Mouse (Mus musculus): Measurements from ENCODE around the gene Adarb2. TPM values are rescaled to one million over a fixed set of nuclear protein-coding genes. Genes with fewer than 3 reads are reported as not detected.
"Not testable (repeated sequence)": the region's sequence is repeated elsewhere in the genome, so short reads cannot be mapped to it uniquely, and the experiment has no call there.

Gene Adarb2
- total and polyA plus RNA-seq, 3 experiments = not detected

- no peak for DNase-seq
- TF ChIP-seq POLR2A (IDR thresholded peaks at IDR 0.05; ENCODE audit: insufficient read depth, low read depth, low read length) (no peak), CTCF (IDR thresholded peaks at IDR 0.05) (no peak), EP300 (IDR thresholded peaks at IDR 0.05; ENCODE audit: insufficient read depth, low read depth, low read length) (no peak)
- no peaks in the 10 kb centered on the region for H3K79me2 ChIP-seq (replicated peaks; ENCODE audit: control insufficient read depth, insufficient read depth, low read length)
- no peaks in the 10 kb centered on the region for H3K36me3 ChIP-seq (ENCODE audit: control insufficient read depth, insufficient read depth, low read length)
- WGBS = 85% methylated on average over 7 of the region's 7 CpGs
- no peak overlapping the region for H3K27ac ChIP-seq
- no peaks in the 10 kb centered on the region for H3K27me3 ChIP-seq (ENCODE audit: control insufficient read depth, insufficient read depth, low read length)
- intact Hi-C loops (cut with DNase I) = no loop called here
- H3K4me1 ChIP-seq (ENCODE audit: control insufficient read depth, insufficient read depth, low read length) = no peaks in the 10 kb centered on the region
- no peak overlapping the region for H3K9ac ChIP-seq (ENCODE audit: low read depth, low read length)
- no peak overlapping the region for H3K4me3 ChIP-seq
Measured at GRCm38 (mm10) chr13:8587447-8587846, 384.8 kb downstream of the Adarb2 start.

GRCm38 (mm10) chr13:8590460-8590859 is 387.8 kb downstream of the Adarb2 start:
- WGBS = 69% methylated on average over 3 of the region's 3 CpGs
- TF ChIP-seq POLR2A (IDR thresholded peaks at IDR 0.05; ENCODE audit: insufficient read depth, low read depth, low read length) (no peak), EP300 (IDR thresholded peaks at IDR 0.05; ENCODE audit: insufficient read depth, low read depth, low read length) (no peak), CTCF (IDR thresholded peaks at IDR 0.05) (no peak)

GRCm38 (mm10) chr13:8596977-8597646 is 394.4 kb downstream of the Adarb2 start:
- no peak for TF ChIP-seq EP300 (IDR thresholded peaks at IDR 0.05; ENCODE audit: insufficient read depth, low read depth, low read length)
- TF ChIP-seq CTCF (IDR thresholded peaks at IDR 0.05) = no peak
- Histone ChIP-seq H3K27me3 (ENCODE audit: control insufficient read depth, insufficient read depth, low read length) (no peaks in the 10 kb centered on the region), H3K4me1 (ENCODE audit: control insufficient read depth, insufficient read depth, low read length) (no peaks in the 10 kb centered on the region), H3K79me2 (replicated peaks; ENCODE audit: control insufficient read depth, insufficient read depth, low read length) (no peaks in the 10 kb centered on the region), H3K27ac (no peak overlapping the region), H3K4me3 (no peak overlapping the region), H3K9ac (ENCODE audit: low read depth, low read length) (no peak overlapping the region), H3K36me3 (ENCODE audit: control insufficient read depth, insufficient read depth, low read length) (no peaks in the 10 kb centered on the region)
- WGBS = 64% methylated on average over 4 of the region's 4 CpGs
- intact Hi-C loops (cut with DNase I) = no loop called here
- no peak for DNase-seq

More at GRCm38 (mm10) chr13:8590460-8590859, 387.8 kb downstream of the Adarb2 start:
- no peaks in the 10 kb centered on the region for H3K79me2 ChIP-seq (replicated peaks; ENCODE audit: control insufficient read depth, insufficient read depth, low read length)
- no peak overlapping the region for H3K27ac ChIP-seq
- H3K27me3 ChIP-seq (ENCODE audit: control insufficient read depth, insufficient read depth, low read length) = no peaks in the 10 kb centered on the region
- no peaks in the 10 kb centered on the region for H3K36me3 ChIP-seq (ENCODE audit: control insufficient read depth, insufficient read depth, low read length)
- H3K4me1 ChIP-seq (ENCODE audit: control insufficient read depth, insufficient read depth, low read length) = no peaks in the 10 kb centered on the region
- no peak overlapping the region for H3K4me3 ChIP-seq
- intact Hi-C loops (cut with DNase I) = no loop called here
- DNase-seq = no peak
- H3K9ac ChIP-seq (ENCODE audit: low read depth, low read length) = no peak overlapping the region

- H3K36me3 ChIP-seq (ENCODE audit: control insufficient read depth, insufficient read depth, low read length) = no peaks in the 10 kb centered on the region
- 40% methylated on average over 6 of the region's 6 CpGs for WGBS
- DNase-seq = no peak
- no peaks in the 10 kb centered on the region for H3K79me2 ChIP-seq (replicated peaks; ENCODE audit: control insufficient read depth, insufficient read depth, low read length)
- intact Hi-C loops (cut with DNase I) = no loop called here
- H3K4me3 ChIP-seq = no peak overlapping the region
- no peaks in the 10 kb centered on the region for H3K4me1 ChIP-seq (ENCODE audit: control insufficient read depth, insufficient read depth, low read length)
- no peak overlapping the region for H3K27ac ChIP-seq
- no peaks in the 10 kb centered on the region for H3K27me3 ChIP-seq (ENCODE audit: control insufficient read depth, insufficient read depth, low read length)
- H3K9ac ChIP-seq (ENCODE audit: low read depth, low read length) = no peak overlapping the region
- TF ChIP-seq POLR2A (IDR thresholded peaks at IDR 0.05; ENCODE audit: insufficient read depth, low read depth, low read length) (no peak), CTCF (IDR thresholded peaks at IDR 0.05) (no peak), EP300 (IDR thresholded peaks at IDR 0.05; ENCODE audit: insufficient read depth, low read depth, low read length) (no peak)
Measured at GRCm38 (mm10) chr13:8597647-8598017, 395.0 kb downstream of the Adarb2 start.

GRCm38 (mm10) chr13:8605645-8606044 is 403.0 kb downstream of the Adarb2 start:
- Histone ChIP-seq H3K4me3 (no peak overlapping the region), H3K36me3 (ENCODE audit: control insufficient read depth, insufficient read depth, low read length) (no peaks in the 10 kb centered on the region)
- WGBS = 53% methylated on average over 2 of the region's 2 CpGs

GRCm38 (mm10) chr13:8608040-8608439 is 405.4 kb downstream of the Adarb2 start:
- TF ChIP-seq CTCF (IDR thresholded peaks at IDR 0.05) = no peak
- TF ChIP-seq POLR2A (IDR thresholded peaks at IDR 0.05; ENCODE audit: insufficient read depth, low read depth, low read length) = no peak
- no peak for TF ChIP-seq EP300 (IDR thresholded peaks at IDR 0.05; ENCODE audit: insufficient read depth, low read depth, low read length)
- no peak for DNase-seq
- WGBS = 78% methylated on average over 12 of the region's 12 CpGs
- H3K36me3 ChIP-seq (ENCODE audit: control insufficient read depth, insufficient read depth, low read length) = no peaks in the 10 kb centered on the region
- H3K9ac ChIP-seq (ENCODE audit: low read depth, low read length) = no peak overlapping the region
- H3K4me3 ChIP-seq = no peak overlapping the region
- no peaks in the 10 kb centered on the region for H3K27me3 ChIP-seq (ENCODE audit: control insufficient read depth, insufficient read depth, low read length)
- H3K27ac ChIP-seq = no peak overlapping the region
- no peaks in the 10 kb centered on the region for H3K4me1 ChIP-seq (ENCODE audit: control insufficient read depth, insufficient read depth, low read length)
- no peaks in the 10 kb centered on the region for H3K79me2 ChIP-seq (replicated peaks; ENCODE audit: control insufficient read depth, insufficient read depth, low read length)
- intact Hi-C loops (cut with DNase I) = no loop called here

More at GRCm38 (mm10) chr13:8605645-8606044, 403.0 kb downstream of the Adarb2 start:
- H3K79me2 ChIP-seq (replicated peaks; ENCODE audit: control insufficient read depth, insufficient read depth, low read length) = no peaks in the 10 kb centered on the region
- H3K27ac ChIP-seq = no peak overlapping the region
- no peaks in the 10 kb centered on the region for H3K4me1 ChIP-seq (ENCODE audit: control insufficient read depth, insufficient read depth, low read length)
- DNase-seq = no peak
- H3K27me3 ChIP-seq (ENCODE audit: control insufficient read depth, insufficient read depth, low read length) = no peaks in the 10 kb centered on the region
- intact Hi-C loops (cut with DNase I) = no loop called here
- no peak overlapping the region for H3K9ac ChIP-seq (ENCODE audit: low read depth, low read length)
- TF ChIP-seq CTCF (IDR thresholded peaks at IDR 0.05) = no peak
- TF ChIP-seq EP300 (IDR thresholded peaks at IDR 0.05; ENCODE audit: insufficient read depth, low read depth, low read length) = no peak
- TF ChIP-seq POLR2A (IDR thresholded peaks at IDR 0.05; ENCODE audit: insufficient read depth, low read depth, low read length) = no peak

GRCm38 (mm10) chr13:8608918-8609317 is 406.3 kb downstream of the Adarb2 start:
- DNase-seq; H3K4me1 ChIP-seq (ENCODE audit: control insufficient read depth, insufficient read depth, low read length); intact Hi-C loops (cut with DNase I); H3K9ac ChIP-seq (ENCODE audit: low read depth, low read length); H3K27me3 ChIP-seq (ENCODE audit: control insufficient read depth, insufficient read depth, low read length); H3K4me3 ChIP-seq; H3K36me3 ChIP-seq (ENCODE audit: control insufficient read depth, insufficient read depth, low read length); H3K79me2 ChIP-seq (replicated peaks; ENCODE audit: control insufficient read depth, insufficient read depth, low read length); H3K27ac ChIP-seq: not testable (repeated sequence)
- WGBS = 68% methylated on average over 6 of the region's 6 CpGs

Data from heart, adult 2 months (tissue).